Mouse (Mus musculus) myocyte (in vitro differentiated cells): ENCODE data around the gene Cyfip2. TPM values are rescaled to one million over a fixed set of nuclear protein-coding genes. Genes with fewer than 3 reads are reported as not detected.

Source experiments
- H3K27me3 ChIP-seq: one replicate; pipeline ENCODE4 v1.6.1; 2011; ENCODE audit not compliant: control insufficient read depth, insufficient read depth, insufficient read length
- H3K36me3 ChIP-seq: one replicate; pipeline ENCODE4 v1.6.1; 2011; ENCODE audit not compliant: control insufficient read depth, insufficient read depth
- H3K4me2 ChIP-seq: one replicate; pipeline ENCODE4 v1.6.1; 2011; ENCODE audit warnings: low read depth, control low read depth
- H3K4me3 ChIP-seq: one replicate; pipeline ENCODE4 v1.5.1; 2011; ENCODE audit warnings: mild to moderate bottlenecking, control low read depth, moderate library complexity
- H3K79me2 ChIP-seq: one replicate; pipeline ENCODE4 v1.6.1; 2011; ENCODE audit not compliant: control insufficient read depth, insufficient read depth
- H3ac ChIP-seq: one replicate; pipeline ENCODE4 v1.6.1; 2011; ENCODE audit not compliant: control insufficient read depth, insufficient read length
- CEBPB ChIP-seq: IDR thresholded peaks from 2 replicates; pipeline ENCODE4 v1.6.1; 2011; ENCODE audit warnings: mild to moderate bottlenecking, moderate library complexity; ENCODE audit not compliant: poor library complexity, insufficient read depth, severe bottlenecking
- E2F4 ChIP-seq: IDR thresholded peaks from one replicate; pipeline ENCODE4 v1.6.1; 2011; ENCODE audit warnings: mild to moderate bottlenecking, control low read depth, moderate library complexity; ENCODE audit not compliant: insufficient read depth
- MAX ChIP-seq: IDR thresholded peaks from one replicate; pipeline ENCODE4 v1.6.1; 2011; ENCODE audit warnings: low read depth, mild to moderate bottlenecking, control low read depth
- MYOD1 ChIP-seq, 3 experiments: IDR thresholded peaks; one replicate each; pipeline ENCODE4 v1.6.1; 2011; ENCODE audit warnings: control low read depth in 2 of 3, low read depth in 2 of 3, mild to moderate bottlenecking in 2 of 3, moderate library complexity in 1 of 3; ENCODE audit not compliant: insufficient read length in 2 of 3, control insufficient read depth in 1 of 3
- MYOG ChIP-seq, 3 experiments: IDR thresholded peaks; one replicate each; pipeline ENCODE4 v1.6.1; 2011; ENCODE audit warnings: control low read depth in 2 of 3, low read depth in 2 of 3, mild to moderate bottlenecking in 2 of 3; ENCODE audit not compliant: insufficient read length in 2 of 3, control insufficient read depth in 1 of 3, insufficient read depth in 1 of 3
- POLR2A ChIP-seq: IDR thresholded peaks from one replicate; pipeline ENCODE4 v1.6.1; 2011; ENCODE audit warnings: low read depth, mild to moderate bottlenecking, control low read depth, moderate library complexity; ENCODE audit not compliant: insufficient read length
- POLR2AphosphoS2 ChIP-seq: IDR thresholded peaks from one replicate; pipeline ENCODE4 v1.6.1; 2011; ENCODE audit warnings: low read depth, control low read depth; ENCODE audit not compliant: insufficient read length
- REST ChIP-seq: IDR thresholded peaks from one replicate; pipeline ENCODE4 v1.6.1; 2011; ENCODE audit warnings: mild to moderate bottlenecking, control low read depth, moderate library complexity; ENCODE audit not compliant: insufficient read depth, insufficient read length
- SRF ChIP-seq: IDR thresholded peaks from one replicate; pipeline ENCODE4 v1.6.1; 2011; ENCODE audit warnings: low read depth; ENCODE audit not compliant: control insufficient read depth, insufficient read length
- TCF12 ChIP-seq: IDR thresholded peaks from one replicate; pipeline ENCODE4 v1.6.1; 2011; ENCODE audit warnings: mild to moderate bottlenecking, control low read depth; ENCODE audit not compliant: poor library complexity, insufficient read depth, severe bottlenecking
- TCF3 ChIP-seq: IDR thresholded peaks from one replicate; pipeline ENCODE4 v1.6.1; 2011; ENCODE audit warnings: low read depth, control low read depth; ENCODE audit not compliant: insufficient read length
- USF1 ChIP-seq: IDR thresholded peaks from one replicate; pipeline ENCODE4 v1.6.1; 2011; ENCODE audit warnings: low read depth, mild to moderate bottlenecking, control low read depth, moderate library complexity
- polyA plus RNA-seq: library from polyadenylated mRNA; unstranded; fragments of >200 nt; fragmentation: generic; extraction: Trizol; gene quantifications from one replicate; pipeline ENCODE4 v1.2.1, GENCODE M21; 2012; ENCODE audit warnings: missing spikeins

The Cyfip2 gene
- polyA plus RNA-seq, 1 experiment = 16.9 TPM

GRCm38 (mm10) chr11:46255291-46255690, 57.4 kb downstream of the Cyfip2 start:
- H3ac ChIP-seq = no peak overlapping the region
- no peaks in the 10 kb centered on the region for H3K36me3 ChIP-seq
- H3K4me3 ChIP-seq = no peak overlapping the region
- no peaks in the 10 kb centered on the region for H3K79me2 ChIP-seq
- TF ChIP-seq POLR2AphosphoS2 (no peak), USF1 (no peak), TCF3 (no peak), MAX (no peak)
- no peak overlapping the region for H3K4me2 ChIP-seq
- H3K27me3 ChIP-seq = no peaks in the 10 kb centered on the region

- no peak for TF ChIP-seq REST
- TF ChIP-seq POLR2A = no peak
- TF ChIP-seq MYOG (IDR thresholded peaks at IDR 0.05; ENCODE audit: control insufficient read depth in 1 of 3, insufficient read depth in 1 of 3, insufficient read length in 2 of 3, low read depth in 2 of 3) = peak in 1 of 3 experiments; percentile 31
- TF ChIP-seq TCF12 = no peak
- TF ChIP-seq POLR2AphosphoS2 = no peak
- no peak for TF ChIP-seq E2F4
- TF ChIP-seq MYOD1 (IDR thresholded peaks at IDR 0.05; ENCODE audit: control insufficient read depth in 1 of 3, insufficient read length in 2 of 3, low read depth in 2 of 3) = no peak
- Histone ChIP-seq H3K4me3 (no peak overlapping the region), H3K36me3 (no peaks in the 10 kb centered on the region), H3K27me3 (no peaks in the 10 kb centered on the region), H3ac (no peak overlapping the region), H3K4me2 (no peak overlapping the region), H3K79me2 (no peaks in the 10 kb centered on the region)
These were observed 60.7 kb downstream of the Cyfip2 start for GRCm38 (mm10) chr11:46251994-46252393.

- Histone ChIP-seq H3ac (no peak overlapping the region), H3K36me3 (no peaks in the 10 kb centered on the region)
These were observed 64.3 kb downstream of the Cyfip2 start for GRCm38 (mm10) chr11:46248352-46248751.

GRCm38 (mm10) chr11:46246393-46246792, 66.3 kb downstream of the Cyfip2 start:
- Histone ChIP-seq H3K79me2 (no peaks in the 10 kb centered on the region), H3K36me3 (no peaks in the 10 kb centered on the region), H3K27me3 (no peaks in the 10 kb centered on the region), H3K4me3 (no peak overlapping the region), H3ac (no peak overlapping the region), H3K4me2 (no peak overlapping the region)
- TF ChIP-seq CEBPB (no peak), TCF12 (no peak), USF1 (no peak), MYOG (IDR thresholded peaks at IDR 0.05; ENCODE audit: control insufficient read depth in 1 of 3, insufficient read depth in 1 of 3, insufficient read length in 2 of 3, low read depth in 2 of 3) (no peak), SRF (no peak), MAX (no peak), POLR2AphosphoS2 (no peak), TCF3 (no peak), POLR2A (no peak), MYOD1 (IDR thresholded peaks at IDR 0.05; ENCODE audit: control insufficient read depth in 1 of 3, insufficient read length in 2 of 3, low read depth in 2 of 3) (no peak), E2F4 (no peak), REST (no peak)

More at GRCm38 (mm10) chr11:46248352-46248751, 64.3 kb downstream of the Cyfip2 start:
- TF ChIP-seq USF1 = no peak
- no peak for TF ChIP-seq TCF3
- TF ChIP-seq MYOD1 (IDR thresholded peaks at IDR 0.05; ENCODE audit: control insufficient read depth in 1 of 3, insufficient read length in 2 of 3, low read depth in 2 of 3) = no peak
- no peak for TF ChIP-seq CEBPB
- no peaks in the 10 kb centered on the region for H3K79me2 ChIP-seq
- no peaks in the 10 kb centered on the region for H3K27me3 ChIP-seq
- H3K4me2 ChIP-seq = no peak overlapping the region
- no peak overlapping the region for H3K4me3 ChIP-seq

- no peak overlapping the region for H3K4me2 ChIP-seq
- TF ChIP-seq POLR2A (no peak), MYOD1 (IDR thresholded peaks at IDR 0.05; ENCODE audit: control insufficient read depth in 1 of 3, insufficient read length in 2 of 3, low read depth in 2 of 3) (no peak), CEBPB (no peak), TCF12 (no peak), SRF (no peak), POLR2AphosphoS2 (no peak), REST (no peak), MYOG (IDR thresholded peaks at IDR 0.05; ENCODE audit: control insufficient read depth in 1 of 3, insufficient read depth in 1 of 3, insufficient read length in 2 of 3, low read depth in 2 of 3) (no peak), USF1 (no peak), MAX (no peak), E2F4 (no peak)
These were observed 66.7 kb downstream of the Cyfip2 start for GRCm38 (mm10) chr11:46245926-46246325.

GRCm38 (mm10) chr11:46244731-46245604, 67.7 kb downstream of the Cyfip2 start:
- H3K27me3 ChIP-seq = no peaks in the 10 kb centered on the region
- TF ChIP-seq POLR2AphosphoS2 (no peak), MAX (no peak), MYOG (IDR thresholded peaks at IDR 0.05; ENCODE audit: control insufficient read depth in 1 of 3, insufficient read depth in 1 of 3, insufficient read length in 2 of 3, low read depth in 2 of 3) (no peak), MYOD1 (IDR thresholded peaks at IDR 0.05; ENCODE audit: control insufficient read depth in 1 of 3, insufficient read length in 2 of 3, low read depth in 2 of 3) (no peak), USF1 (no peak), TCF3 (no peak), E2F4 (no peak), REST (no peak), POLR2A (no peak)

More at GRCm38 (mm10) chr11:46245926-46246325, 66.7 kb downstream of the Cyfip2 start:
- Histone ChIP-seq H3K36me3 (no peaks in the 10 kb centered on the region), H3K79me2 (no peaks in the 10 kb centered on the region), H3ac (no peak overlapping the region), H3K4me3 (no peak overlapping the region), H3K27me3 (no peaks in the 10 kb centered on the region)

More at GRCm38 (mm10) chr11:46244731-46245604, 67.7 kb downstream of the Cyfip2 start:
- Histone ChIP-seq H3K4me3 (no peak overlapping the region), H3K36me3 (no peaks in the 10 kb centered on the region), H3K79me2 (no peaks in the 10 kb centered on the region), H3ac (no peak overlapping the region), H3K4me2 (no peak overlapping the region)
